Mouse (Mus musculus) myocyte (in vitro differentiated cells): ENCODE results near the gene Acoxl.

Experiments used
- CEBPB ChIP-seq: IDR thresholded peaks from 2 replicates; pipeline ENCODE4 v1.6.1; 2011; ENCODE audit warnings: mild to moderate bottlenecking, moderate library complexity; ENCODE audit not compliant: poor library complexity, insufficient read depth, severe bottlenecking
- MYOG ChIP-seq, 3 experiments: IDR thresholded peaks; one replicate each; pipeline ENCODE4 v1.6.1; 2011; ENCODE audit warnings: control low read depth in 2 of 3, low read depth in 2 of 3, mild to moderate bottlenecking in 2 of 3; ENCODE audit not compliant: insufficient read length in 2 of 3, control insufficient read depth in 1 of 3, insufficient read depth in 1 of 3
- POLR2A ChIP-seq: IDR thresholded peaks from one replicate; pipeline ENCODE4 v1.6.1; 2011; ENCODE audit warnings: low read depth, mild to moderate bottlenecking, control low read depth, moderate library complexity; ENCODE audit not compliant: insufficient read length
- POLR2AphosphoS2 ChIP-seq: IDR thresholded peaks from one replicate; pipeline ENCODE4 v1.6.1; 2011; ENCODE audit warnings: low read depth, control low read depth; ENCODE audit not compliant: insufficient read length
- SRF ChIP-seq: IDR thresholded peaks from one replicate; pipeline ENCODE4 v1.6.1; 2011; ENCODE audit warnings: low read depth; ENCODE audit not compliant: control insufficient read depth, insufficient read length
- TCF12 ChIP-seq: IDR thresholded peaks from one replicate; pipeline ENCODE4 v1.6.1; 2011; ENCODE audit warnings: mild to moderate bottlenecking, control low read depth; ENCODE audit not compliant: poor library complexity, insufficient read depth, severe bottlenecking
- TCF3 ChIP-seq: IDR thresholded peaks from one replicate; pipeline ENCODE4 v1.6.1; 2011; ENCODE audit warnings: low read depth, control low read depth; ENCODE audit not compliant: insufficient read length
- USF1 ChIP-seq: IDR thresholded peaks from one replicate; pipeline ENCODE4 v1.6.1; 2011; ENCODE audit warnings: low read depth, mild to moderate bottlenecking, control low read depth, moderate library complexity

- no peak for TF ChIP-seq USF1
- no peak for TF ChIP-seq POLR2A
- TF ChIP-seq TCF12 = no peak
- TF ChIP-seq CEBPB = no peak
- TF ChIP-seq MYOG (IDR thresholded peaks at IDR 0.05; ENCODE audit: control insufficient read depth in 1 of 3, insufficient read depth in 1 of 3, insufficient read length in 2 of 3, low read depth in 2 of 3) = no peak
- TF ChIP-seq SRF = no peak
- no peak for TF ChIP-seq POLR2AphosphoS2
- TF ChIP-seq TCF3 = no peak
Observed at GRCm38 (mm10) chr2:127983981-127984380, 145.3 kb downstream of the Acoxl start.
